Mouse (Mus musculus): ENCODE data around the gene Capn7.

DNA sequence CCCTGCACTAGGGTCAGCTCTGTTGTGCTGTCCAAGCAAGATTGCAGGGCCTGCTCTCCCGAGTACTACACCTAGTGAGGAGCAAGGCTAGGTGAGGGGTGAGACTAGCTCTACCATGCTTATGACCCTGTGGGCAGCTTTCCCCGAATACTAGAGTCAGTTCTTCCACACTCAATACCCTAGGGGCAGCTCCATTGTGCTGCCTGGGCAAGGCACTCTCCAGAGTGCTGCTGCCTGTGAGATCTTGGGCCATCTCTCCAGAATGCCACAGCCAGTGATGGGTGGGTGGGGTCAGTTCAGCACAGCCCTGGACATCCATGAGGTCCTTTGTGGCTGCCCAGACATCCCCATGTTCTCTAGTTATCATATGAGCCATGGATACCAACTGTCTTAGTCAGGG is 6.7 kb upstream of the Capn7 start:
- TF ChIP-seq CTCF (IDR thresholded peaks at IDR 0.05; ENCODE audit: low read depth) (no peak), EP300 (IDR thresholded peaks at IDR 0.05; ENCODE audit: low read depth) (no peak)
